Mouse (Mus musculus): ENCODE results near the gene Vmn1r127.
"Not testable (repeated sequence)": the region's sequence is repeated elsewhere in the genome, so short reads cannot be mapped to it uniquely, and the experiment has no call there.

Vmn1r127 gene

GRCm38 (mm10) chr7:21319761-21320160 lies at the start of gene Vmn1r127:
Gene Vmn1r127, minus strand, starts transcription at chr7:21319861.
- not testable (repeated sequence) for DNase-seq

- DNase-seq, result not testable (repeated sequence)
Observed at GRCm38 (mm10) chr7:21361191-21361590, 41.5 kb upstream of the Vmn1r127 start, which contains the start of gene Vmn1r129. Gene Vmn1r129, minus strand, starts transcription at chr7:21361291.

DNA sequence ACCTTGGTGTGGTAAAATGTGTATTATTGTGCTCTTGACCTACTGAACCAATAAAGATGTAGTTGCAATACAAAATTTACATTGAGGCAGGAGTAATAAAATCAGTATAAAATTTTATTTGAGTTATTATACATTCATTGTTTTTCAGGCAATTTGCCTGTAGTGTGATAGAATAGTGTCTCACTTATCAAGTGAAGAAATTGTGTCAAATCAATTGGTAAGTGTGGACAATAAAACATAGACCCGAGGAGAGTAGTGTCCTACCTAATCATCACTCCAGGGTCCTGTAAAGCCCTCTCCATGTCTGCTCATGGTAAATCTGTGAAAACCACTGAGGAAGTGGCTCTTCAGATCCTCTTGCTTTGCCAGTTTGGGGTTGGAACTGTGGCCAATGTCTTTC lies 29.4 kb upstream of the Vmn1r127 start, which contains the start of gene Vmn1r128:
Gene Vmn1r128, plus strand, starts transcription at position 301 of the 400 bp plus-strand sequence.
- DNase-seq, result not testable (repeated sequence)

GRCm38 (mm10) chr7:21301367-21301766 lies 18.3 kb downstream of the Vmn1r127 start, which contains the start of gene Vmn1r126:
Gene Vmn1r126, minus strand, starts transcription at chr7:21301467.
- not testable (repeated sequence) for DNase-seq

DNA sequence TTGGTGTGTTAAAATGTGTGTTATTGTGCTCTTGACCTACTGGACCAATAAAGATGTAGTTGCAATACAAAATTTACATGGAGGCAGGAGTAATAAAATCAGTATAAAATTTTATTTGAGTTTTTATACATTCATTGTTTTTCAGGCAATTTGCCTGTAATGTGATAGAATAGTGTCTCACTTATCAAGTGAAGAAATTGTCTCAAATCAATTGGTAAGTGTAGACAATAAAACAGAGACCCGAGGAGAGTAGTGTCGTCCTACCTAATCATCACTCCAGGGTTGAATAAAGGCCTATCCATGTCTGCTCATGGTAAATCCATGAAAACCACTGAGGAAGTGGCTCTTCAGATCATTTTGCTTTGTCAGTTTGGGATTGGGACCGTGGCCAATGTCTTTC lies 47.8 kb downstream of the Vmn1r127 start, which contains the start of gene Vmn1r125:
Gene Vmn1r125, plus strand, starts transcription at position 301 of the 400 bp plus-strand sequence.
- DNase-seq, result not testable (repeated sequence)
